Comparison of ENCODE assay signal across 20 mouse cellular contexts in genomic region chr9:60351153-60351552, GRCm38 (mm10).
"Had no signal": no experiment of that assay in that cellular context is flagged by ENCODE, and none has a peak within 500 bp of the region (broad histone marks: within the 10 kb centered on the region; RNA-seq: fewer than 3 reads in every experiment).

No protein-coding gene starts in this region.

- DNase-seq: kidney, adult 11 months; kidney, adult 9 months; kidney, postnatal 14 days; kidney, postnatal 4 days; layer of hippocampus, postnatal 36 days; liver; lung, adult 18-20 months; lung, postnatal 10 days; lung, postnatal 4 days; midbrain, embryonic 14.5 days; thymus, adult 18-20 months; thymus, postnatal 36 days had no signal

- H3K27me3 ChIP-seq: liver, embryonic 12.5 days; lung, embryonic 15.5 days; neural tube, embryonic 12.5 days had no signal

- ATAC-seq: hindbrain, postnatal 0 days; liver, embryonic 12.5 days had no signal

- H3K9me3 ChIP-seq: liver, embryonic 12.5 days; liver, embryonic 15.5 days; lung, embryonic 15.5 days; neural tube, embryonic 12.5 days had no signal

- H3K27ac ChIP-seq: hindbrain, postnatal 0 days; layer of hippocampus, adult 2 months; left cerebral cortex, adult 2 months; liver, embryonic 12.5 days; liver, embryonic 15.5 days; lung, embryonic 15.5 days; neural tube, embryonic 12.5 days had no signal

- H3K4me1 ChIP-seq: liver, embryonic 12.5 days; liver, embryonic 15.5 days had no signal

- H3K4me2 ChIP-seq: liver, embryonic 12.5 days; liver, embryonic 15.5 days; lung, embryonic 15.5 days; midbrain, embryonic 11.5 days; neural tube, embryonic 12.5 days had no signal

- H3K9ac ChIP-seq: liver, embryonic 12.5 days; liver, embryonic 15.5 days; lung, embryonic 15.5 days; neural tube, embryonic 12.5 days had no signal

- H3K36me3 ChIP-seq: liver, embryonic 12.5 days; liver, embryonic 15.5 days; lung, embryonic 15.5 days; neural tube, embryonic 12.5 days had no signal

- H3K4me3 ChIP-seq: layer of hippocampus, adult 2 months; left cerebral cortex, adult 2 months; liver, embryonic 12.5 days; liver, embryonic 15.5 days; lung, embryonic 15.5 days; neural tube, embryonic 12.5 days had no signal
